Mouse (Mus musculus): ENCODE data around the gene Phtf1.

The Phtf1 gene

GRCm38 (mm10) chr3:103967861-103968691, at the start of gene Phtf1:
Gene Phtf1, plus strand, starts transcription at chr3:103968110.
- DNase-seq: peak; percentile 81 to 89

GRCm38 (mm10) chr3:103920094-103920493, 47.8 kb upstream of the Phtf1 start:
- no peak for DNase-seq

- no peak for DNase-seq
Observed at GRCm38 (mm10) chr3:103925302-103925701, 42.6 kb upstream of the Phtf1 start.

GRCm38 (mm10) chr3:103927511-103927910, 40.4 kb upstream of the Phtf1 start:
- peak; percentile 47 to 59 for DNase-seq

GRCm38 (mm10) chr3:103944794-103945562, 22.9 kb upstream of the Phtf1 start:
- peak in 1 of 2 experiments; percentile 19 for DNase-seq

- no peak for DNase-seq
Observed at GRCm38 (mm10) chr3:103948666-103949065, 19.2 kb upstream of the Phtf1 start.

GRCm38 (mm10) chr3:103960622-103961021, 7.3 kb upstream of the Phtf1 start:
- DNase-seq: no peak

- no peak for DNase-seq
Observed at GRCm38 (mm10) chr3:103967231-103967630, 679 bp upstream of the Phtf1 start.

- DNase-seq: peak in 1 of 2 experiments; percentile 66
Observed at GRCm38 (mm10) chr3:103968701-103969100, 791 bp downstream of the Phtf1 start.

- no peak for DNase-seq
Observed at GRCm38 (mm10) chr3:103971157-103971556, 3.2 kb downstream of the Phtf1 start.

- DNase-seq: no peak
Observed at GRCm38 (mm10) chr3:103984556-103984955, 16.6 kb downstream of the Phtf1 start.

- no peak for DNase-seq
Observed at GRCm38 (mm10) chr3:103985194-103985593, 17.3 kb downstream of the Phtf1 start.

GRCm38 (mm10) chr3:103987831-103988432, 20.0 kb downstream of the Phtf1 start:
- DNase-seq: no peak

- no peak for DNase-seq
Observed at GRCm38 (mm10) chr3:103989352-103989751, 21.4 kb downstream of the Phtf1 start.

GRCm38 (mm10) chr3:103991271-103991670, 23.4 kb downstream of the Phtf1 start:
- DNase-seq: no peak

GRCm38 (mm10) chr3:103998724-103999123, 30.8 kb downstream of the Phtf1 start:
- DNase-seq: no peak

GRCm38 (mm10) chr3:104006896-104007466, 39.1 kb downstream of the Phtf1 start:
- DNase-seq: peak; percentile 31 to 33

GRCm38 (mm10) chr3:104007479-104007878, 39.6 kb downstream of the Phtf1 start:
- DNase-seq: peak; percentile 42 to 55

GRCm38 (mm10) chr3:104009924-104010662, 42.2 kb downstream of the Phtf1 start:
- no peak for DNase-seq

GRCm38 (mm10) chr3:104011972-104012371, 44.1 kb downstream of the Phtf1 start:
- DNase-seq: no peak

GRCm38 (mm10) chr3:104017931-104018330, 50.0 kb downstream of the Phtf1 start:
- DNase-seq: no peak

GRCm38 (mm10) chr3:104019453-104019852, 51.5 kb downstream of the Phtf1 start:
- peak in 1 of 2 experiments; percentile 16 for DNase-seq

All from cerebellum, adult 18-20 months (tissue).